Mouse (Mus musculus) stomach, postnatal 0 days (tissue): ENCODE data around the gene Hist2h2aa1.

Source experiments
- CTCF ChIP-seq: IDR thresholded peaks from 2 replicates; pipeline ENCODE4 v1.5.1; 2016; ENCODE audit warnings: antibody characterized with exemption, low read depth, mild to moderate bottlenecking, moderate library complexity
- EP300 ChIP-seq: optimal IDR thresholded peaks from 2 replicates; pipeline ENCODE3; 2016; ENCODE audit warnings: antibody characterized with exemption

DNA sequence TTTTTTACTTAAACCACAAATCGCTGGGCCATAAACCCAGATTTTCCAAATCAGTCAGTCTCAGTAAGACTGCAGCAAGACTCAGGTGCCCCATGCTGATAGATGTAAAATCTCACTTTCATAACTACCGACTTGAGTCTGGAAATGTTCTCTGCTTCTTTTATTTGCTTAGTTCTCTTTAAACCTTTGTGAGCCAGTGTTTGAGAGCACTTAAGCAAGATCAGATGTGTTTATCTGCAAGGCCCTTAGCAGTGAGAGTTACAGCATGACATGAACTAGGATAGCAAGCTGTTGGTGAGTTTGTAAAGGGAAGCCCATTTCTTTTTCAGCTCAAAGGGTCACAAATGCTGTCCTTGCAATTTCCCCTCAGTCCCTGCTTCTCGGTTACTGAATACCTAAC lies 11.9 kb downstream of the Hist2h2aa1 start:
- no peak for TF ChIP-seq CTCF
- TF ChIP-seq EP300, result no peak
